Mouse (Mus musculus): Measurements from ENCODE around the gene Fbxl19. TPM values are rescaled to one million over a fixed set of nuclear protein-coding genes. Genes with fewer than 3 reads are reported as not detected.

Gene Fbxl19
- total RNA-seq, 2 experiments from 2014 or later, result 6.0 TPM

- no peak for DNase-seq
Observed at GRCm38 (mm10) chr7:127808821-127809220, 64.5 kb downstream of the Fbxl19 start.

- DNase-seq, result no peak
Observed at GRCm38 (mm10) chr7:127809846-127810245, 65.5 kb downstream of the Fbxl19 start.

- no peak for DNase-seq
Observed at GRCm38 (mm10) chr7:127810650-127811049, 66.3 kb downstream of the Fbxl19 start.

- no peak for DNase-seq
Observed at GRCm38 (mm10) chr7:127811240-127811639, 66.9 kb downstream of the Fbxl19 start.

GRCm38 (mm10) chr7:127812292-127812691 is 67.9 kb downstream of the Fbxl19 start:
- no peak for DNase-seq

- no peak for DNase-seq
Observed at GRCm38 (mm10) chr7:127813821-127814220, 69.5 kb downstream of the Fbxl19 start.

- DNase-seq, result peak; percentile 88
Observed at GRCm38 (mm10) chr7:127814241-127814921, 70.0 kb downstream of the Fbxl19 start.

GRCm38 (mm10) chr7:127815116-127815665 is 70.8 kb downstream of the Fbxl19 start:
- DNase-seq, result no peak

GRCm38 (mm10) chr7:127815954-127816821 is 71.8 kb downstream of the Fbxl19 start:
- DNase-seq, result peak; percentile 62

GRCm38 (mm10) chr7:127817053-127817452 is 72.7 kb downstream of the Fbxl19 start:
- DNase-seq, result no peak

- DNase-seq, result no peak
Observed at GRCm38 (mm10) chr7:127817776-127818175, 73.4 kb downstream of the Fbxl19 start.

Small RNA genes lying within 50 kb of the gene (microRNA-seq; reads per million reads assigned to microRNA genes)
- 0 reads per million in 2 experiments for gene Mir762

Other genes starting within 250 kb of the Fbxl19 start
- gene Srcap, start 232.6 kb upstream of the Fbxl19 start, total RNA-seq (2021), result 10 to 100 TPM; 78.7 to 80.5 TPM
- 10 to 100 TPM; 16.5 to 17.1 TPM for gene Gm42715, start 225.0 kb upstream of the Fbxl19 start, total RNA-seq (2021)
- gene Tmem265, start 183.2 kb upstream of the Fbxl19 start, total RNA-seq (2021), result under 1 TPM in 1 of 2 experiments, not detected in 1; 0.45 TPM
- 10 to 100 TPM; 18.1 to 19.4 TPM for gene Phkg2, start 171.2 kb upstream of the Fbxl19 start, total RNA-seq (2021)
- gene Ccdc189, start 155.9 kb upstream of the Fbxl19 start, total RNA-seq (2021), result 1 to 10 TPM; 6.5 to 9.2 TPM
- 10 to 100 TPM; 47.8 to 49.7 TPM for gene Rnf40, start 155.8 kb upstream of the Fbxl19 start, total RNA-seq (2021)
- gene Zfp629, start 128.7 kb upstream of the Fbxl19 start, total RNA-seq (2021), result 10 to 100 TPM; 31.8 to 38.0 TPM
- gene Bcl7c, start 35.6 kb upstream of the Fbxl19 start, total RNA-seq (2021), result 10 to 100 TPM; 67.6 to 71.1 TPM
- 1 to 10 TPM; 3.4 to 4.0 TPM for gene Ctf1, start 31.8 kb upstream of the Fbxl19 start, total RNA-seq (2021)
- gene Ctf2, start 12.4 kb upstream of the Fbxl19 start, total RNA-seq (2021), result not detected
- gene Orai3, start 25.3 kb downstream of the Fbxl19 start, total RNA-seq (2021), result 10 to 100 TPM; 14.7 to 14.8 TPM
- gene Setd1a, start 32.1 kb downstream of the Fbxl19 start, total RNA-seq (2021), result 10 to 100 TPM; 30.8 to 32.0 TPM
- 1 to 10 TPM; 3.0 to 3.2 TPM for gene Gm49388, start 41.1 kb downstream of the Fbxl19 start, total RNA-seq (2021)
- gene Hsd3b7, start 56.1 kb downstream of the Fbxl19 start, total RNA-seq (2021), result 10 to 100 TPM in 1 of 2 experiments, 1 to 10 TPM in 1; 9.6 to 10.3 TPM
- 10 to 100 TPM; 67.1 to 75.3 TPM for gene Stx4a, start 79.8 kb downstream of the Fbxl19 start, total RNA-seq (2021)
- 1 to 10 TPM in 1 of 2 experiments, under 1 TPM in 1; 0.90 to 1.2 TPM for gene Stx1b, start 80.0 kb downstream of the Fbxl19 start, total RNA-seq (2021)
- 10 to 100 TPM; 24.3 to 25.2 TPM for gene Zfp646, start 131.7 kb downstream of the Fbxl19 start, total RNA-seq (2021)
- 1 to 10 TPM; 7.7 to 8.9 TPM for gene Zfp668, start 132.3 kb downstream of the Fbxl19 start, total RNA-seq (2021)
- 1 to 10 TPM in 1 of 2 experiments, under 1 TPM in 1; 0.88 to 1.1 TPM for gene Prss53, start 146.4 kb downstream of the Fbxl19 start, total RNA-seq (2021)
- not detected for gene Gm21974, start 150.9 kb downstream of the Fbxl19 start, total RNA-seq (2021)
- 10 to 100 TPM; 30.3 to 32.0 TPM for gene Vkorc1, start 151.1 kb downstream of the Fbxl19 start, total RNA-seq (2021)
- gene Bckdk, start 159.5 kb downstream of the Fbxl19 start, total RNA-seq (2021), result 100 to 1,000 TPM; 102 to 113 TPM
- gene Kat8, start 168.0 kb downstream of the Fbxl19 start, total RNA-seq (2021), result 10 to 100 TPM; 13.0 to 13.9 TPM
- not detected for gene Prss8, start 185.6 kb downstream of the Fbxl19 start, total RNA-seq (2021)
- 1 to 10 TPM; 4.0 to 4.8 TPM for gene Prss36, start 202.2 kb downstream of the Fbxl19 start, total RNA-seq (2021)
- 100 to 1,000 TPM; 402 to 429 TPM for gene Fus, start 222.9 kb downstream of the Fbxl19 start, total RNA-seq (2021)
- 10 to 100 TPM; 28.1 to 31.9 TPM for gene Pycard, start 249.3 kb downstream of the Fbxl19 start, total RNA-seq (2021)